8 mouse cellular contexts compared by ENCODE assay signal in genomic region chr10:128921883-128922821, GRCm38 (mm10). TPM values are rescaled to one million over a fixed set of nuclear protein-coding genes. Genes with fewer than 3 reads are reported as not detected.
A peak's percentile ranks its signal among the peaks of the same experiment; 100 is the strongest.
DNase-seq lines count a peak whose midpoint lies in the region; ATAC-seq lines count a peak whose summit lies in the region.

No protein-coding gene starts in this region.

- H3K36me3 ChIP-seq in kidney, embryonic 16.5 days (ENCODE audit: insufficient read depth, low read length), result peaks cover 12% of the 10 kb centered on the region
- H3K36me3 ChIP-seq in forebrain, embryonic 10.5 days (replicated peaks), result peaks cover 13% of the 10 kb centered on the region
- peaks cover 13% of the 10 kb centered on the region for H3K36me3 ChIP-seq in limb, embryonic 15.5 days

- no peaks in the 10 kb centered on the region for H3K9me3 ChIP-seq in kidney, embryonic 16.5 days (ENCODE audit: low read length)
- no peaks in the 10 kb centered on the region for H3K9me3 ChIP-seq in forebrain, embryonic 10.5 days
- H3K9me3 ChIP-seq in limb, embryonic 15.5 days, result no peaks in the 10 kb centered on the region

- H3K4me1 ChIP-seq in kidney, embryonic 16.5 days (ENCODE audit: insufficient read depth, low read length), result peaks cover 48% of the 10 kb centered on the region
- peaks cover 56% of the 10 kb centered on the region for H3K4me1 ChIP-seq in forebrain, embryonic 10.5 days
- H3K4me1 ChIP-seq in limb, embryonic 15.5 days, result peaks cover 50% of the 10 kb centered on the region

- WGBS in kidney, embryonic 16.5 days, result 72% methylated on average over 16 of the region's 16 CpGs
- 76% methylated on average over 16 of the region's 16 CpGs for WGBS in forebrain, embryonic 10.5 days
- 72% methylated on average over 16 of the region's 16 CpGs for whole genome bisulfite sequencing in limb, embryonic 15.5 days

- H3K4me3 ChIP-seq in kidney, embryonic 16.5 days (ENCODE audit: low read length), result peak overlapping the region; percentile 83
- H3K4me3 ChIP-seq in forebrain, embryonic 10.5 days, result peak overlapping the region; percentile 91
- H3K4me3 ChIP-seq in limb, embryonic 15.5 days, result peak overlapping the region; percentile 70

- peak overlapping the region; percentile 90 for H3K4me2 ChIP-seq in kidney, embryonic 16.5 days (replicated peaks; ENCODE audit: low read depth, low read length)
- H3K4me2 ChIP-seq in limb, embryonic 15.5 days, result peak overlapping the region; percentile 71

- peak overlapping the region; percentile 98 for H3K27ac ChIP-seq in kidney, embryonic 16.5 days (ENCODE audit: low read length)
- peak overlapping the region; percentile 93 for H3K27ac ChIP-seq in forebrain, embryonic 10.5 days
- peak overlapping the region; percentile 95 for H3K27ac ChIP-seq in limb, embryonic 15.5 days

- DNase-seq in kidney, postnatal 36 days, result no peak
- peak; percentile 87 for DNase-seq in NIH3T3 (ENCODE audit: low read depth)
- no peak for DNase-seq in forebrain, embryonic 10.5 days (ENCODE audit: extremely low spot score, low spot score)
- DNase-seq in right cerebral cortex, adult 2 months (ENCODE audit: low spot score in 2 of 2), result no peak
- DNase-seq in urinary bladder, adult 18-20 months (ENCODE audit: low spot score in 2 of 2), result no peak

- H3K9ac ChIP-seq in kidney, embryonic 16.5 days (replicated peaks; ENCODE audit: low read length), result peak overlapping the region; percentile 83
- peak overlapping the region; percentile 66; the same call in 1 of the 2 replicates for H3K9ac ChIP-seq in limb, embryonic 15.5 days

- ATAC-seq in kidney, embryonic 16.5 days (ENCODE audit: low FRiP score, low TSS enrichment), result no peak
- ATAC-seq in limb, embryonic 15.5 days (ENCODE audit: insufficient number of reproducible peaks, low FRiP score, low TSS enrichment, low read depth), result no peak; the same call in 1 of the 2 replicates
- ATAC-seq in erythroid progenitor cell, adult 5-6 weeks (replicated peaks; ENCODE audit: low FRiP score, poor library complexity, severe bottlenecking), result no peak

- H3K27me3 ChIP-seq in kidney, embryonic 16.5 days (ENCODE audit: insufficient read depth, low read length), result 0 out of 2 replicates have a peak, but pooled peaks cover 3% of the 10 kb centered on the region
- H3K27me3 ChIP-seq in forebrain, embryonic 10.5 days (ENCODE audit: poor library complexity, severe bottlenecking), result peaks cover 7% of the 10 kb centered on the region
- no peaks in the 10 kb centered on the region for H3K27me3 ChIP-seq in limb, embryonic 15.5 days

RNA-seq across cellular contexts. Expression of gene Rdh5, which starts 0.5 kb away (rescaled TPM):
- polyA plus RNA-seq in kidney, embryonic 16.5 days (2015; fragmentation: Nextera tagmentation; extraction: Ambion mirVana), result 17.7 and 20.5 TPM in 2 replicates
- 11.0 and 12.8 TPM in 2 replicates for polyA plus RNA-seq in forebrain, embryonic 10.5 days (2016; fragmentation: Nextera tagmentation; extraction: Ambion mirVana)
- 13.6 and 16.8 TPM in 2 replicates for polyA plus RNA-seq in limb, embryonic 15.5 days (2015; fragmentation: Nextera tagmentation; extraction: Ambion mirVana)
- 11.7 TPM in 1 of 2 replicates, not detected in the other for total RNA-seq in erythroid progenitor cell, adult 5-6 weeks (2015; ENCODE audit: low replicate concordance)
- total RNA-seq in erythroid progenitor cell, adult 5-6 weeks (2017; ENCODE audit: low replicate concordance), result 20.1 TPM in 1 of 2 replicates, not detected in the other

RNA-seq across cellular contexts. Expression of gene Bloc1s1, which starts 1.7 kb away (rescaled TPM):
- 227 and 234 TPM in 2 replicates for polyA plus RNA-seq in kidney, embryonic 16.5 days (2015; fragmentation: Nextera tagmentation; extraction: Ambion mirVana)
- 166 and 178 TPM in 2 replicates for polyA plus RNA-seq in forebrain, embryonic 10.5 days (2016; fragmentation: Nextera tagmentation; extraction: Ambion mirVana)
- 225 and 234 TPM in 2 replicates for polyA plus RNA-seq in limb, embryonic 15.5 days (2015; fragmentation: Nextera tagmentation; extraction: Ambion mirVana)
- total RNA-seq in erythroid progenitor cell, adult 5-6 weeks (2015; ENCODE audit: low replicate concordance), result 49.0 and 51.2 TPM in 2 replicates
- total RNA-seq in erythroid progenitor cell, adult 5-6 weeks (2017; ENCODE audit: low replicate concordance), result 15.5 and 37.2 TPM in 2 replicates

RNA-seq across cellular contexts. Expression of gene Itga7, which starts 11.5 kb away (rescaled TPM):
- 3.9 and 4.0 TPM in 2 replicates for polyA plus RNA-seq in kidney, embryonic 16.5 days (2015; fragmentation: Nextera tagmentation; extraction: Ambion mirVana)
- polyA plus RNA-seq in forebrain, embryonic 10.5 days (2016; fragmentation: Nextera tagmentation; extraction: Ambion mirVana), result 0.15 and 0.36 TPM in 2 replicates
- polyA plus RNA-seq in limb, embryonic 15.5 days (2015; fragmentation: Nextera tagmentation; extraction: Ambion mirVana), result 11.8 and 27.8 TPM in 2 replicates
- not detected in 2 replicates for total RNA-seq in erythroid progenitor cell, adult 5-6 weeks (2015; ENCODE audit: low replicate concordance)
- total RNA-seq in erythroid progenitor cell, adult 5-6 weeks (2017; ENCODE audit: low replicate concordance), result not detected in 2 replicates

RNA-seq across cellular contexts. Expression of gene Cd63, which starts 21.4 kb away (rescaled TPM):
- 775 and 850 TPM in 2 replicates for polyA plus RNA-seq in kidney, embryonic 16.5 days (2015; fragmentation: Nextera tagmentation; extraction: Ambion mirVana)
- 179 and 184 TPM in 2 replicates for polyA plus RNA-seq in forebrain, embryonic 10.5 days (2016; fragmentation: Nextera tagmentation; extraction: Ambion mirVana)
- 1,128 and 1,135 TPM in 2 replicates for polyA plus RNA-seq in limb, embryonic 15.5 days (2015; fragmentation: Nextera tagmentation; extraction: Ambion mirVana)
- 57.4 and 85.1 TPM in 2 replicates for total RNA-seq in erythroid progenitor cell, adult 5-6 weeks (2015; ENCODE audit: low replicate concordance)
- 17.7 and 28.4 TPM in 2 replicates for total RNA-seq in erythroid progenitor cell, adult 5-6 weeks (2017; ENCODE audit: low replicate concordance)

RNA-seq across cellular contexts. Expression of gene Gdf11, which starts 30.6 kb away (rescaled TPM):
- polyA plus RNA-seq in kidney, embryonic 16.5 days (2015; fragmentation: Nextera tagmentation; extraction: Ambion mirVana), result 6.8 and 7.8 TPM in 2 replicates
- 9.7 and 10.7 TPM in 2 replicates for polyA plus RNA-seq in forebrain, embryonic 10.5 days (2016; fragmentation: Nextera tagmentation; extraction: Ambion mirVana)
- polyA plus RNA-seq in limb, embryonic 15.5 days (2015; fragmentation: Nextera tagmentation; extraction: Ambion mirVana), result 5.9 and 6.2 TPM in 2 replicates
- 0.36 TPM in 1 of 2 replicates, not detected in the other for total RNA-seq in erythroid progenitor cell, adult 5-6 weeks (2015; ENCODE audit: low replicate concordance)
- total RNA-seq in erythroid progenitor cell, adult 5-6 weeks (2017; ENCODE audit: low replicate concordance), result not detected in 2 replicates
